Mouse (Mus musculus) forebrain, embryonic 11.5 days (tissue): Measurements from ENCODE around the gene Ush1c. TPM values are rescaled to one million over a fixed set of nuclear protein-coding genes. Genes with fewer than 3 reads are reported as not detected.

Experiments
- polyA plus RNA-seq: library from polyadenylated mRNA; unstranded; fragments of >200 nt; fragmentation: Nextera tagmentation; extraction: Ambion mirVana; gene quantifications from 2 replicates; pipeline ENCODE4 v1.2.1, GENCODE M21; 2014

Gene Ush1c
- polyA plus RNA-seq, 1 experiment from 2014 or later: 4.7 TPM

Other genes with a start within 250 kb of the Ush1c start
- gene Abcc6, start 208.2 kb downstream of the Ush1c start, polyA plus RNA-seq: 0.15 and 0.20 TPM in 2 replicates
- gene Nomo1, start 204.8 kb downstream of the Ush1c start, polyA plus RNA-seq: 20.2 TPM in 2 replicates
- gene Kcnj11, start 137.7 kb downstream of the Ush1c start, polyA plus RNA-seq: 0.20 and 0.48 TPM in 2 replicates
- 0.55 and 0.79 TPM in 2 replicates for gene Abcc8, start 58.5 kb downstream of the Ush1c start, polyA plus RNA-seq
- gene Otog, start 2.5 kb upstream of the Ush1c start, polyA plus RNA-seq: 0.11 and 0.16 TPM in 2 replicates
- gene Myod1, start 138.0 kb upstream of the Ush1c start, polyA plus RNA-seq: not detected in 2 replicates
- gene Kcnc1, start 158.0 kb upstream of the Ush1c start, polyA plus RNA-seq: 0.92 and 1.0 TPM in 2 replicates